Mouse (Mus musculus) brain, embryonic 14.5 days (tissue): Measurements from ENCODE around the gene Plekha6.

ENCODE experiments used
- CTCF ChIP-seq: fragments of 200-500 bp; IDR thresholded peaks from 2 replicates; pipeline ENCODE4 v1.5.1; 2012; ENCODE audit warnings: inconsistent platforms, mild to moderate bottlenecking, moderate library complexity, borderline replicate concordance; ENCODE audit not compliant: insufficient read depth, insufficient read length; ENCODE audit errors: extremely low read depth
- POLR2A ChIP-seq: fragments of 200-500 bp; IDR thresholded peaks from 2 replicates; pipeline ENCODE4 v1.6.1; 2012; ENCODE audit warnings: mild to moderate bottlenecking, inconsistent platforms, borderline replicate concordance; ENCODE audit not compliant: poor library complexity, insufficient read depth, insufficient read length, severe bottlenecking; ENCODE audit errors: extremely low read depth

- TF ChIP-seq CTCF (no peak), POLR2A (no peak)
These were observed 41.0 kb downstream of the Plekha6 start for GRCm38 (mm10) chr1:133204985-133205384.
